Mouse (Mus musculus) cortical plate, adult 2 months (tissue): ENCODE results near the gene Tgfb1.

Source experiments
- CTCF ChIP-seq: fragments of 200-500 bp; IDR thresholded peaks from 2 replicates; pipeline ENCODE4 v1.5.1; 2011; ENCODE audit warnings: mild to moderate bottlenecking, control low read depth, low read length; ENCODE audit not compliant: insufficient read depth; ENCODE audit errors: extremely low read depth
- POLR2A ChIP-seq: fragments of 200-500 bp; IDR thresholded peaks from 2 replicates; pipeline ENCODE4 v1.6.1; 2011; ENCODE audit warnings: mild to moderate bottlenecking, low read length, control low read depth; ENCODE audit not compliant: insufficient read depth; ENCODE audit errors: extremely low read depth

DNA sequence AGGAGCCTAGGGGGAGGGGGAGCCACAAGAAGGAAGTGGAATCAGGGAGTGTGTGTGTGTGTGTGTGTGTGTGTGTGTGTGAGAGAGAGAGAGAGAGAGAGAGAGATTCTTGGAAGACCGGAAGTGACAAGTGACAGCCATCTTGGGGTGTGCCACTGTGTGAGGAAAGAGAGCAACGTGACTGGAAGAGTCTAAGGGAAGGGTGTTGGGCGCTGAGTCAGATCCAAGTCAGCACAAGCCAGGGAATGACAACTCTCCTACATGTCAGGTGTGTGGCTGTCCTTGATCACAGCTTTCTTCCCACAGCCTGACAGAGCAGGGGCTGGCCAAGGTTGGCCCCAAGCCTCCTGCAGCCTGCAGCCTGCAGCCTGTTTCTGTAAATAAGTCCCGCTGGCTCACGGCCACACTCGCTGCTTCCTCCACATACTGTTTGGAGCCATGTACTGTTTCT, 19.0 kb downstream of the Tgfb1 start:
- no peak for TF ChIP-seq CTCF
- TF ChIP-seq POLR2A = no peak
